Mouse (Mus musculus) v-Abl transformed pro-B cells (cell line): ENCODE results near the gene Gabarap.

Source experiments
- in situ Hi-C, 2 experiments: fragments of 400-800 bp; cut with MboI; formaldehyde crosslinking; loops; one replicate each; pipeline ENCODE4 v1.15.1; 2025; ENCODE audit not compliant: unreplicated experiment in 2 of 2

Gene Gabarap

DNA sequence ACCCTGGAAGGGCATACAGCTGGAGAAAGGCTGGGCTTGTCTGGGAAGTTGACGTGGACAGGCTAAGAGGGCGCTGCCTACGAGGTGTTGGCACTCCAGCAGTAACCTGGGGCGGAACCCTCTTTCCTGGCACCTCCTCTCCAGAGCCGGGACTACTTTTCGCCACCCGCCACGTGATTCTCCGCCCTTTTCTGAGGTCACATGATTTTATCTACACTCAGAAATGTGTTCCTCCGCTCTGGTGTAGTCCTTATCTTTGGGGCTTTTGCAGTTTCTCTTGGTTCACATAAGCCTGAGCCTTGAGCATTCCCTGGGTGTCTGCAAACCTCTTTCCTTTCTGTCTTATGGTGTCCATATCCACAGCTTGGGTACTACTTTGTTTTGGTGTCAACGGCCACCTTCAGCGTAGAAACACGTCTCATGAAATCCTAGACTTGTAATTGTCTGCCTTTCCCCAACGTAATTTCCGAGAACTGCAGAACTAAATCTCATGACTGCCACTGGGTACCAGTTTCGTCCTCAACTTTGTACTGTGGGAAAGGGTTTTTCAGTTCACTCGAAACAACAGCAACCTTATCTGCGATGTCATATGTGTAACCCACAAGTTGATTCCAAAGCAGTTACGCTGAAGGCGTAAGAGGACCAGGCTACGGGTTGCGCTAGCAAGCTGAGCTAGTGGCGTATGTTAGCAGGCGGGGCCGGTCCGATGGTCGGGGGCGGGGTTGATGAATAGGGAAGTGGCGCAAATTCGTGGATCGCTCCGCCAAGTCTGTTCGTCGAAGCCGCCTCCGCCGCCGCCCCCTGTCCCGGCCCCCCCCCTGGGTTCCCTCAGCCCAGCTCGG is at the start of gene Gabarap:
Gabarap (plus strand) TSS at position 294 of the 842 bp plus-strand sequence.
- in situ Hi-C loops = loop anchor here in 1 of 2 experiments (25.0 kb wide), 2 partner anchors 579 to 929 kb away; partner anchors contain the start of genes Borcs6, Kdm6b and Tmem107

- in situ Hi-C loops = no loop called here
These were observed 45.7 kb upstream of the Gabarap start for GRCm38 (mm10) chr11:69945216-69945615.

DNA sequence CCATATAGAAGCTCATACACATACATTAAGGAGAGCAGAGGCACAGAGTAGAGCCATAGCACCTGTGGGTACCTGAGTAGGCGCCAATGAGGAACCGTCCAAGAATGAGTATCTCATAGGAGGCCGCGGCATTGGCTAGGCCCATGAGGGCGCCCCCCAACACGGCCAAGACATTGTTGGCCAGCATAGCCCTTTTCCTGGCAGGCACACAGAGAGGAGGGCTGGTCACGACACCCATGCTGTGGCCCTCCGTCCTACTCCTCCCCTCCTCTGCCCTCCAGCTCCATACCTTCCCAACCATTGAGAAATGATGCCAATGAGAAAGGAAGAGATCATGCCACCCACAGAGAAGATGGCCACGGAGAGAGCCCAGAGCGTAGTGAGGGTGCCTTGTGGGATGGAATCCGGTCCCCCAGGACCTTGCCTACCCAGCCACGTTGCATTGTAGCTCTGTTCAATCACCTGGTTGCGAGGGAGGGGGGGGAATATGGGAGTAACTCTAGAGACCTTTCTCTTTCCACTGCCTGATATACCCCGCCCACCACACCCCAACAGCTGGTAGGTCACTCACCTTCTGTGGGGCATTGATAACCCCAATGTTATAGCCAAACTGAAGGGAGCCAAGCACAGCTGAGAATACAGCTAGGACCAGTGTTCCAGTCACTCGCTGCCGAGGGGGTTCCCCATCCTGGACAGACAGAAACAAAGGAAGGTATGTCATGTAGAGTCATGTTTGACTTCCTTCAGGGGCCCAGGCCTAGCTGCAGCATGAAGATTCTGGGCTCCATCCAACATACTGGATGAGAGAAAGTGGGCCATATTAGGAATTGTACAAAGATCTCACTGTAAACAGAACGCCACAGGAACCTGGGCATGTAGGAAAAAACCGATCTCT is 44.7 kb upstream of the Gabarap start:
- in situ Hi-C loops = no loop called here

DNA sequence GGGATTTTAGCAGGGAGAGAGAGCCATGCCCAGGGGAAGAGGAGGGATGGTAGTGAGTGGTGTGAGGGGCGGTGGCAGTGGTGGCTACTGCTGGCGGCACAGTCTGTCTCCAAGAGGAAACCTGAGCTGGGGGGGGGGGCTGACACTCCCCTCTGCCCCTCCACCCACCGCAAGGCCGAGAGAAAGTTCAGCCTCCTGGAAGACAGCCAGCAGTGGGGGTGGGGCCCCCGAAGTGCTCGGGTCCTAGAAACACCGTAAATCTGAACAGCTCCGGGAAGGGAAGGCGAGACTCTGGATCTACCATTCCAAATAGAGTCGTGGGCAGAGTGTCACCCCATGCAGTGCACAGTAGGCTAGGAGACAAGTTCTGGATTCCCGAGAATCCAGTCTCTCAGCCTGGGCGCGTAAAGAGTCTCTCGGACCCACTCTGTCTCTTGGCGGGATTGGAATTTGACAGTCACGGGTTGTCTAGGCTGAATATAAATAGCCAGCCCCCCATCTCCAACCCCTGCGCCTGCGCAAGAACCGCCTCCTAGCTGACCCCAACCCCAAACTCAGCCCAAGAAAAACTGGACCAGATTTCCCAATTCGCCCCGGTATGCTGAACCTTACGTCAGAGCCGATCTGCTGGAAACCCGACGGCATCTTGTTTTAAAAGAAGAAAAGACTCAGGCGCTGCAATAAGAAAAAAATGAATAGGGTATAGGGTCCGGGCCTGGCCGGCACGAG is 43.4 kb upstream of the Gabarap start:
- in situ Hi-C loops = no loop called here

DNA sequence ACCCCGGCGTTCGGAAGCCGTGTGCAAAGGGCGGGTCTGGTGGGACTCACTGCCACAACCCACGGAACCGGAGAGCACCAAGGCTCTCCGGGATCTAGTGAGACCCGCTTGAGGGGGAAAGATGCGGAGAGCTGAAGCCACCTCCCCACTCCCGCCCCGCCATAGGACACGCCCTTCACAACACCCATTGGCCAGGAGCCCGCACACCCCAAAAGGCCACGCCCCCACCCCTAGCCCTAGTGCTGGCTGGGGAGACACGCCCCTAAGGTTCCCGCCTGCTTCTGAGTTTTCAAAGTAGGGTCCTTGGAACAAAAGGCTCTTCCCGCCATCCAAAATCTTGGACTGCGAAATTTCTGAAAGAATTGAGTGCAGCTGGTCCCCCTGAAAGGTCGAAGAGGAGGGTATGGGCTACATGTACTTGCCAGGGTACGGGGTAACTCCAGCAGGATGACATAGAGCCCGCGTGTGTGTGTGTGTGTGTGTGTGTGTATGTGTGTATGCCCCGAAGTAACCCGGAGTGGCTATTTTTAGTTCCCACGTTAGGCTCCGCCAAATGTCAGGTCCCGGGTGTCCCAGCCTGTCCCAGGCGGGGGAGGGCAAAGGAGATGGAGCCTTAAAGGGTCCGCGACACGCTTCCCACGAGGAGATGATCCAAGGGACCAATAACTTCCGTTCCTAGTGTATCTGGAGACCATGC is 42.7 kb upstream of the Gabarap start, which contains the start of gene Slc2a4:
Slc2a4 (minus strand) TSS at position 123 of the 697 bp plus-strand sequence.
- in situ Hi-C loops = no loop called here

GRCm38 (mm10) chr11:69948763-69949150 is 42.2 kb upstream of the Gabarap start:
- in situ Hi-C loops = no loop called here

DNA sequence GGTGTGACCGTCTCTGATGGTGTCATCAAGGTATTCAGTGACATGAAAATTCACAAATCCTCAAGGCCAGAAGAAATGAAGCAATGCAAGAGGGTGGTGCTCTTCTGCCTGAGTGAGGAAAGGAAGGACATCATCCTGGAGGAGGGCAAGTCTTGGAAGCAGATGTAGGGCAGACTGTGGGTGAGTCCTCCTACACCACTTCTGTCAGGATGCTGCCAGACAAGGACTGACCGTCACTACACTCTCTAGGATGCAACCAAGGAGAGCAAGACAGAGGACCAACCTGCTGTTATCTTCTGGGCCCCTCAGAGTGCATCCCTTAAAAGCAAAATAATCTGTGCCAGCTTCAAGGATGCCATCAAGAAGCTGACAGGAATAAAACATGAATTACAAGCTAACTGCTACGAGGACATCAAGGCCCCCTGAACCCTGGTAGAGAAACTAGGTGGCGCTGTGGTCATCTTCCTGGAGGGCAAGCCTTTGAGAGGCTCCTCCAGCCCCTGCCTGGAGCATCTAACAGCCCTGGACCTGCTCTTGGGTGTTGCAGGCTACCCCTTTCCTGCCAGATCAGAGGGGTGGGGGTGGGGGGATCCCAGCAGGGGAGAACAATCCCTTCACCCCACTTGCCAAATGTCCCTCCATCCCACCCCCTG is 40.0 kb upstream of the Gabarap start:
- in situ Hi-C loops = loop anchor here (5.0 to 10.0 kb wide), 6 partner anchors 51 to 266 kb away; partner anchors contain the start of genes Dvl2 (in 1 of the 2), Senp3 (in 1 of the 2), Tmem95 (in 1 of the 2) and Tnfsf13 (in 1 of the 2)

- in situ Hi-C loops = loop anchor here (5.0 to 10.0 kb wide), 6 partner anchors 50 to 267 kb away; partner anchors contain the start of genes Dvl2 (in 1 of the 2), Senp3 (in 1 of the 2), Tmem95 (in 1 of the 2) and Tnfsf13 (in 1 of the 2)
These were observed 38.7 kb upstream of the Gabarap start for GRCm38 (mm10) chr11:69952274-69952673.

DNA sequence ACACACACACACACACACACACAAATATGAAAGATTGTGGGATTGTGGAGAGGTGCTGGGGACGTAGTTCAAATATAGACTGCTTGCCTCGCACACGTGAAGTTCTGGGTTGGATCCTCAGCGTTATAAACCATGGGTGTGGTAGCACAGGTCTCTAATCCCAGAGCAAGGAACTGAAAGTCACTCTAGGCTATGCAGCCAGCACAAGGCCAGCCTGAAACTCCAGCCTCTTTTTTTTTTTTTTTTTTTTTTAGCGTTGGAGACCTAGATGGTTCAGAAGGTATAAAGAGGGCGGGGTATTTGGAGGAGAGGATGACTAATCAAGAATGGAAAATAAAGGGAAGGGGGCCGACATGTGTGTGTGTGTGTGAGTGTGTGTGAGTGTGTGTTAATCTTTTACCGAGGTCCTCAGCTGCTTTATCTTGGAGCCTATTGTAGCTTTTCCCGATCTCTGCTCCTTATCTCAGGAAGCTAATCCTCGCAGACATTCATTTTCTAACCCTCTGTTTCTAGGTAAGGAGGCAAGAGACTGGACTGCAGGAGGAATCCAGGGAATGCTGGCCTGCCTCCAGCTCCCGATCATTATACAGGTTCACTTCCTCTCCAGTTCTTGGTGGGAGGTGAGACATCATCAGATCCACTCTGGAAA is 37.6 kb upstream of the Gabarap start:
- in situ Hi-C loops = loop anchor here (5.0 to 10.0 kb wide), 6 partner anchors 49 to 269 kb away; partner anchors contain the start of genes Dvl2 (in 1 of the 2), Senp3 (in 1 of the 2), Tmem95 (in 1 of the 2) and Tnfsf13 (in 1 of the 2)

- in situ Hi-C loops = loop anchor here (10.0 kb wide), 3 partner anchors 231 to 271 kb away; partner anchors contain the start of genes Senp3 (in 1 of the 2) and Tnfsf13 (in 1 of the 2)
These were observed 35.3 kb upstream of the Gabarap start for GRCm38 (mm10) chr11:69955618-69956017.

DNA sequence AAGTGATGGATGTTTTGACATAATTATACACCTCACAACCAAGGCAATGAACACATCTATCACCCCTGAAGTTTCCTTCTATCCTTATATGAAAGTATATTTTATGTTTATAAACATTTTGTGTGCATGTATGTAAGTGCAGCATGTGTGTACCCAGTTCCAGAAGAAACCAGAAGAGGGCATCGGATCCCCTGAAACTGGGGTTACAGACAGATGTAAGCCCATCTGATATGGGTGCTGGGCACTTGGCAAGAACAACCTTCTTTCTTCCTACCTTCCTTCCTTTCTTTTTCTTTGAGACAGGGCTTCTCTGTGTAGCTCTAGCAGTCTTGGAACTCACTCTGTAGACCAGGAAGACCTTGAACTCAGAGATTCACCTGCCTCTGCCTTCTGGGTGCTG is 34.7 kb upstream of the Gabarap start:
- in situ Hi-C loops = loop anchor here (10.0 kb wide), 3 partner anchors 231 to 271 kb away; partner anchors contain the start of genes Senp3 (in 1 of the 2) and Tnfsf13 (in 1 of the 2)

DNA sequence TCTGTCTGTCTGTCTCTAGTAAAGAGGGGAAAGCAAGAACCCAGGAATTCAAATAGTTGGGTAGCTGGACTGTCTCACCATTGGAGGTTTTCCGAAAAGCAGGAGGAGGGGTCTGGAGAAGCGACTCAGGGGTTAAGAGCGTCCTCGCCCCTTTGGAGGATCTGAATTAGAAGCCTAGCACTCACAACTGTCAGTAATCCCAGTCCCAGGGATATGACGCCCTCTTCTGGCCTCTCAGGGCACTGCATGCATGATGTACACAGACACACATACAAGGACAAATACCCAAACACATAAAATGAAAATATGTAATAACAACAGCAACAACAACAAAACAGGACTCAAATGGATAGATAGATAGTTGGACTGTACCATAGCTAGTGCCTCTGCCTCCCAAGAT is 30.3 kb upstream of the Gabarap start:
- in situ Hi-C loops = no loop called here

- in situ Hi-C loops = no loop called here
These were observed 29.1 kb upstream of the Gabarap start for GRCm38 (mm10) chr11:69961841-69962240.

DNA sequence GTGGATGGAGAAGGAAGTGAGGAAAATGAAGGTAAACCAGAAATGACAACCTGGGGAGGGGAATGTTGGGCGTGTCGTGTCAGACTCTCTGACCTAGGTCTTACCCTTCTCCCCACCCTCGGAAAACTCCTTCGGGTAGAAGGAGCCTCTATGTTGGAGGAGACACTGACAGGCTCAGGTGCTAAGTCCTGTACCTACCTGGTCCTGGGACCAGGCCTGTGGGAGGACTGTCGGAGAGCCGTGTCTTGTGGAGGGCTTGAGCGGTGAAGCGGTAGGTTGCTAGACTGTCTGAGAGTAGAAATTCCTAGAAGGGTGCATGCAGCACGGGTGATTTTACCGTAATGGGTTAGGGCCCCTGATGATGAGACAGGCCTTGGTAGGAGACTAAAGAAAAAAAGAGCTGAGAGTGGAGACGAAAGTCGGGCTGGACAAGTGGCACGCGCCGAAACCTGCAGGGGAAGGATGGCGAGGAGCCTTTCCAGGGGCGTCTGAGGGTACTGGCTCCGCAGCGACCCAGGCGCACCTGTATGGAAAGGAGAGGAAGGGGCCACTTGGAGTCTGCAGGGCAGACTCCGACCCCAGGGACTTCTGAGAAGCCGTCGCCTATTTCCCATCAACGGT is 26.2 kb upstream of the Gabarap start, which contains the start of gene Cldn7:
Cldn7 (plus strand) TSS at position 130 of the 621 bp plus-strand sequence.
- in situ Hi-C loops = no loop called here

GRCm38 (mm10) chr11:69965271-69966005 is 25.5 kb upstream of the Gabarap start:
- in situ Hi-C loops = no loop called here

GRCm38 (mm10) chr11:69966006-69966859 is 24.7 kb upstream of the Gabarap start:
- in situ Hi-C loops = no loop called here
